Mouse (Mus musculus): ENCODE results near the gene Sele. TPM values are rescaled to one million over a fixed set of nuclear protein-coding genes. Genes with fewer than 3 reads are reported as not detected.

Sele gene
- polyA plus RNA-seq, 1 experiment from 2014 or later, result not detected

GRCm38 (mm10) chr1:164073803-164074202 lies 25.8 kb downstream of the Sele start:
- Histone ChIP-seq H3K4me3 (no peak overlapping the region), H3K27me3 (no peaks in the 10 kb centered on the region), H3K4me1 (replicated peaks) (no peaks in the 10 kb centered on the region), H3K9me3 (no peaks in the 10 kb centered on the region), H3K4me2 (no peak overlapping the region), H3K9ac (no peak overlapping the region), H3K36me3 (no peaks in the 10 kb centered on the region), H3K27ac (replicated peaks) (no peak overlapping the region)
- WGBS, result 91% methylated on average over 7 of the region's 7 CpGs
- ATAC-seq (ENCODE audit: low read depth), result no peak

- H3K9ac ChIP-seq, result no peak overlapping the region
- no peaks in the 10 kb centered on the region for H3K36me3 ChIP-seq
- H3K27ac ChIP-seq (replicated peaks), result no peak overlapping the region
- 86% methylated on average over 2 of the region's 2 CpGs for WGBS
- no peak for ATAC-seq (ENCODE audit: low read depth)
- H3K4me3 ChIP-seq, result no peak overlapping the region
- H3K27me3 ChIP-seq, result no peaks in the 10 kb centered on the region
- no peaks in the 10 kb centered on the region for H3K4me1 ChIP-seq (replicated peaks)
- H3K9me3 ChIP-seq, result no peaks in the 10 kb centered on the region
- H3K4me2 ChIP-seq, result no peak overlapping the region
These were observed 26.6 kb downstream of the Sele start for GRCm38 (mm10) chr1:164074606-164075140.

DNA sequence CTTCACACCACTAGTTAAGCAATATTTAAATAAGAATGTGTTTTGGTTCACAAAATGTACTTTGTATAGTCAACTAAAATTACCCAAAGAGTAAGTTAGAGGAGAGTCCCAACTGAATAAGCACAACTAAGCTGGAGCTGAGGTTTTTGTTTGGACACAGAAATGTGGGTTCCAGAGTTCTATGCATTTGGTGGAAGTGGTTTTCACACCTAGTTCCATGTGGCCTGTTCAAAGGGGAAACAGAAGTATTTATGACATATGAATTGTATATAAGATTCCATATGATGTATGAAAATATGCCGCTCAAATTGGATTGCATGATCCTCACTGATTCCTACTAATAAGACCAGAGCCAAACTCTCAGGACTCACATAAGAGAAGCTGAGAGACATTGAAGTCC lies 27.4 kb downstream of the Sele start:
- no peaks in the 10 kb centered on the region for H3K27me3 ChIP-seq
- no peak overlapping the region for H3K4me2 ChIP-seq
- 92% methylated on average over 1 of the region's 1 CpGs for WGBS
- H3K9ac ChIP-seq, result no peak overlapping the region
- H3K36me3 ChIP-seq, result no peaks in the 10 kb centered on the region
- no peak overlapping the region for H3K27ac ChIP-seq (replicated peaks)
- H3K4me3 ChIP-seq, result no peak overlapping the region
- no peaks in the 10 kb centered on the region for H3K4me1 ChIP-seq (replicated peaks)
- no peaks in the 10 kb centered on the region for H3K9me3 ChIP-seq
- no peak for ATAC-seq (ENCODE audit: low read depth)

DNA sequence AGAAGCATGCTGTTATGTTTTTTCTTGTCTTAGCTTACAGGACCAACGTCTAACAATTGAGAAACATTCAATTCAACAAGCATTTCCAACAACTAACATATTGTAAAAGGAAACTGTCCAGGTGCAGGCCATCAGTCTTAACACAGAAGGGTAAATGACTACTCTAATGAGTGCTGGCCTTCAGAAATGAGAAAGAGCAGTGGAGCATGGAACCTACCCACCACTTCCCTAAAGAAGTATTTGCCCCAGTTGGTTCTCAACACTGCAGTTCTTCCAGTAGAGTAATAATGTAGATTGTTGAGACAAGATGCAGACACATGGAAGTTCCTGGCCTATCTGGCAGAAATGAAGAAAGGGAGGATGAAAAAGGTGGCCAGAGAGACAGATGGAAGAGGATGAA lies 28.4 kb downstream of the Sele start:
- WGBS, result 52% methylated on average over 1 of the region's 1 CpGs
- no peak overlapping the region for H3K4me3 ChIP-seq
- no peaks in the 10 kb centered on the region for H3K27me3 ChIP-seq
- ATAC-seq (ENCODE audit: low read depth), result no peak
- H3K9me3 ChIP-seq, result no peaks in the 10 kb centered on the region
- no peaks in the 10 kb centered on the region for H3K4me1 ChIP-seq (replicated peaks)
- no peak overlapping the region for H3K9ac ChIP-seq
- no peaks in the 10 kb centered on the region for H3K36me3 ChIP-seq
- no peak overlapping the region for H3K4me2 ChIP-seq
- H3K27ac ChIP-seq (replicated peaks), result no peak overlapping the region

- H3K4me1 ChIP-seq (replicated peaks), result no peaks in the 10 kb centered on the region
- H3K36me3 ChIP-seq, result no peaks in the 10 kb centered on the region
- 92% methylated on average over 3 of the region's 3 CpGs for WGBS
- no peak overlapping the region for H3K4me3 ChIP-seq
- no peaks in the 10 kb centered on the region for H3K9me3 ChIP-seq
- H3K27me3 ChIP-seq, result no peaks in the 10 kb centered on the region
- H3K27ac ChIP-seq (replicated peaks), result no peak overlapping the region
- no peak overlapping the region for H3K9ac ChIP-seq
- ATAC-seq (ENCODE audit: low read depth), result no peak
- no peak overlapping the region for H3K4me2 ChIP-seq
These were observed 29.0 kb downstream of the Sele start for GRCm38 (mm10) chr1:164077031-164077430.

DNA sequence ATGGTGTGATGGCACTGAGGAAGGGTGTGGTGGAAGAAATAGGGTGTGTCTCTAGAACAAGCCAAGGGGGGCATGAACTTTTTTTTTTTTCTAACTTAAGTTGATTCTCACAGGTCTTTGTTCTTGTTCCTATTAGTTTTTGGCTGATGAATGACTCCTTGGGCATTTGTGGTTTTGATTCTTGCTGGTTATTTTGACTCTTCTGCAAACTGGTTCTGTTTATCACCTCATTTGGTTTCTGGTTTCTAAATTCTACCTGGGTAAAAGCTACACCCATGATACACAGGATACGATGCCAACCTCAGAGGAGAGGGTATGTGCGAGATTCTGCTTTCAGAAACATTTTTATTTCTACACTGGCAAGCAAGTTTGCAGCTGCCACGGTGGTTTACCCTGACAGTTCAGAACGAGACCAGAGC lies 30.3 kb downstream of the Sele start:
- no peak overlapping the region for H3K27ac ChIP-seq (replicated peaks)
- H3K36me3 ChIP-seq, result no peaks in the 10 kb centered on the region
- H3K27me3 ChIP-seq, result no peaks in the 10 kb centered on the region
- H3K4me2 ChIP-seq, result no peak overlapping the region
- no peaks in the 10 kb centered on the region for H3K9me3 ChIP-seq
- ATAC-seq (ENCODE audit: low read depth), result no peak
- no peak overlapping the region for H3K4me3 ChIP-seq
- H3K9ac ChIP-seq, result no peak overlapping the region
- WGBS, result 87% methylated on average over 4 of the region's 4 CpGs
- no peaks in the 10 kb centered on the region for H3K4me1 ChIP-seq (replicated peaks)

DNA sequence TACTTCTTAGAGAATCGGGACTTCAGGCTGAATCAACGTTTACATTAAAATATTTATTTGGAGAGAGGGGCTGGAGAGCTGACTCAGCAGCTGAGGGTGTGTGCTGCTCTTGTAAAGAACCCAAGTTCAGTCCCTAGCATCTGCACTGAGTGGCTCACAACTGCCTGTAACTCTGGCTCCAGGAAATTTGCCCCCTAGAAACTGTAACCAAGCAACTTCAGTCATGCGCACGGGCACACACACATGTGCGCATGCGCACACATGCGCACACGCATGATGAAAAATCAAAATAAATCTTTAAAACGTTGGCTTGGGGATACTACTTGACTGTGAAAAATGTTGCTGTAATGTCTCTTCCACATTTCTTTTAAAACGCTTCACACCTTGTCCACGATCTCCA lies 31.1 kb downstream of the Sele start:
- Histone ChIP-seq H3K27me3 (no peaks in the 10 kb centered on the region), H3K36me3 (no peaks in the 10 kb centered on the region), H3K4me2 (no peak overlapping the region), H3K4me3 (no peak overlapping the region), H3K9me3 (no peaks in the 10 kb centered on the region), H3K4me1 (replicated peaks) (no peaks in the 10 kb centered on the region), H3K27ac (replicated peaks) (no peak overlapping the region), H3K9ac (no peak overlapping the region)
- WGBS, result 87% methylated on average over 11 of the region's 11 CpGs
- ATAC-seq (ENCODE audit: low read depth), result no peak

DNA sequence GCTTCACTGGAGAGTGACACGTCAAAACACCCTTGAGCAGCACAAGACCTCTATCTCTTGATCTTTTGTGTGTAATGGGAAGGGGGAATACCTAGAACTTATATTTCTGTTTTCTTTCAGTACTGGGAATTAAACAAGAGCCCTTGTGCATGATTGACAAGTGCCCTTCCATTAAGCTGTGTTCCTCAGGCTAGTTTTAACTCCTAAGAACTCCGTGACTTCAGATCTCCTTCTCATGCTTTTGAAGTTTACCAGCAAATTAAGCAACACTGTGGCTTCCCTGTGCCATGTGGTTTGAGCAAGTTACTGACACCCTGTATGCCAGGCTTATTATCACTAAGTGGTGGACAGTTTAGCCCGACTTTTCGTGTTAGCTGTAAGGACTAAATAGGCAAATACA lies 35.0 kb downstream of the Sele start:
- H3K9me3 ChIP-seq, result no peaks in the 10 kb centered on the region
- H3K4me2 ChIP-seq, result no peak overlapping the region
- no peak overlapping the region for H3K27ac ChIP-seq (replicated peaks)
- ATAC-seq (ENCODE audit: low read depth), result no peak
- no peaks in the 10 kb centered on the region for H3K27me3 ChIP-seq
- no peaks in the 10 kb centered on the region for H3K36me3 ChIP-seq
- H3K4me1 ChIP-seq (replicated peaks), result no peaks in the 10 kb centered on the region
- WGBS, result 97% methylated on average over 4 of the region's 4 CpGs
- no peak overlapping the region for H3K9ac ChIP-seq
- no peak overlapping the region for H3K4me3 ChIP-seq

DNA sequence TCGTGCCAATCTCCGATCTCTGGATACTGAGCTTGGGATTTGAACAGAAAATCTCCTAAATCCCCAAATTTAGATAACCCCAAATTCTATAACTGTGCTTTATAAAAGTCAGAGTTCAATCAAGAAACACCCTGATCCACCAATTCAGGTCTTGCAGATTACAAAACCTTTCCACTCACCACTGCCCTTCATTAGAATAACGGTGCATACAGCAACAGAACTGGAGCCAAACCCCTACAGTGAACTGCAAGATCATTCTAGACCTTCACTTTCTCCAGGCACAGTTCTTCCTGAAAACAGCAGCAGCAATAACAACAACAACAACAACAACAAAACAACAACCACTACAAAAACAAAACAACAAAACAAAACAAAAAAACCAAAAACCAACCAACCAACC lies 38.8 kb downstream of the Sele start:
- 89% methylated on average over 3 of the region's 3 CpGs for WGBS
- Histone ChIP-seq H3K27ac (replicated peaks) (no peak overlapping the region), H3K9me3 (no peaks in the 10 kb centered on the region), H3K4me1 (replicated peaks) (no peaks in the 10 kb centered on the region), H3K4me3 (no peak overlapping the region), H3K9ac (no peak overlapping the region), H3K27me3 (no peaks in the 10 kb centered on the region), H3K36me3 (no peaks in the 10 kb centered on the region), H3K4me2 (no peak overlapping the region)
- no peak for ATAC-seq (ENCODE audit: low read depth)

DNA sequence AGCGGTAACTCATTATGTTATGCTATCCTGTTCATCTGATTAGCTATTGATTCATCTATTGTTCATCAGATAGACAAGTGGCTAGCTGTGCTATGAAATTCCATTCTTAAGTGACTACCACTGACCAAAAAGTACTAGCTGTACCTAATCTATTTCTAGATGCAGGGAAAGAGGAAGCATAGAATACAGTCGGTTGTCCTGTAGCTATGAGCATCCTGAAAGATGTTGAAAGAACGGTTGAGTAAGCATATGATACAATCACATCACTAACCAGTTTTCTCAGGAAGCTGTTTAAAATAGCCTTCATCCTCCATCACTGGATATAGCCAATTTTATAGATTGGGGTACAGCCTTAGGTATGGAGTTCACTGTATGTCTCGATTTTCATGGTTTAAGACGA lies 39.8 kb downstream of the Sele start:
- no peak overlapping the region for H3K4me2 ChIP-seq
- ATAC-seq (ENCODE audit: low read depth), result no peak
- no peaks in the 10 kb centered on the region for H3K27me3 ChIP-seq
- H3K36me3 ChIP-seq, result no peaks in the 10 kb centered on the region
- H3K27ac ChIP-seq (replicated peaks), result no peak overlapping the region
- 93% methylated on average over 5 of the region's 5 CpGs for WGBS
- no peak overlapping the region for H3K9ac ChIP-seq
- H3K4me1 ChIP-seq (replicated peaks), result no peaks in the 10 kb centered on the region
- H3K4me3 ChIP-seq, result no peak overlapping the region
- H3K9me3 ChIP-seq, result no peaks in the 10 kb centered on the region

DNA sequence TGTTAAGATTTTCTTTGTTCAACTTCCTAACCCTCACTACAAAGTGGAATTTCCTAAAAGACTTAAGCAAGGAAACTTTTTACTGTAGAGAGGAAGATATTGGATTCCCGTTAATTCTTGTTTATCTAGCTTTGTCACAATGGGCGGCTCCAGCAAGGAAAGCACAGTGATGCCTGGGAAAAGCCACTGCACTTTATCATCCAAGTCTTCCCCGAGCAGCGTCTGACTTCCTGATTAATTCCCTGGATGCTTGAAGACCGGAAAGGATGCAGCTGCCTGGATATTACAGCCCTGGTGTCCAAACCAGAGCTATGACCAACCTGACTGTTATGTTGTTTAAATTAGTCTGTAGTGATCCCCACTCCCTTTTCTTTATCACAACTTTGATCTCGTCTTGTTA lies 48.7 kb downstream of the Sele start:
- Histone ChIP-seq H3K27me3 (no peaks in the 10 kb centered on the region), H3K4me3 (no peak overlapping the region), H3K4me2 (no peak overlapping the region), H3K9me3 (no peaks in the 10 kb centered on the region), H3K36me3 (no peaks in the 10 kb centered on the region), H3K27ac (replicated peaks) (no peak overlapping the region), H3K4me1 (replicated peaks) (no peaks in the 10 kb centered on the region), H3K9ac (no peak overlapping the region)
- no peak for ATAC-seq (ENCODE audit: low read depth)
- WGBS, result 70% methylated on average over 6 of the region's 6 CpGs

DNA sequence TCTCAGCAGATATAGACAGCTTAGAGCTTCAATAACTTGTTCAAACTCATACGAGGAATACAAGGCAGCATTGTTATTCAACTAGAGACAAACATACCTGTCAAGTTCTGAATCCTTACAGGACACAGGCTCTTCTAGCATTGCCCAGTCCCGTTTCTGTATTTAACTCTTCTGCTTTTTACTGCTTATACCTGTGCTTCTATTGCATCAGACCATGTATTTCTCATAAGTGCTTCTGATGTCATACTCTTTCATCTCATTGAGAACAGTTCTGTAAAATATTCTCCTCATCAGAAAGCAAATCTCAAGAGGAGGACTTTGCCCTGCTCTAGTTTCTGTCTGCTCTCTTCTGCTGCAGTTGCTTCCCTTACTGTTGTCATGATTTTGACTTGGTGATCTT lies 49.9 kb downstream of the Sele start:
- Histone ChIP-seq H3K4me2 (no peak overlapping the region), H3K36me3 (no peaks in the 10 kb centered on the region), H3K9ac (no peak overlapping the region), H3K4me1 (replicated peaks) (no peaks in the 10 kb centered on the region), H3K27me3 (no peaks in the 10 kb centered on the region), H3K4me3 (no peak overlapping the region), H3K9me3 (no peaks in the 10 kb centered on the region), H3K27ac (replicated peaks) (no peak overlapping the region)
- ATAC-seq (ENCODE audit: low read depth), result no peak
- 92% methylated on average over 2 of the region's 2 CpGs for WGBS

- Histone ChIP-seq H3K27ac (replicated peaks) (no peak overlapping the region), H3K4me3 (no peak overlapping the region), H3K4me2 (no peak overlapping the region), H3K27me3 (no peaks in the 10 kb centered on the region), H3K9ac (no peak overlapping the region), H3K9me3 (no peaks in the 10 kb centered on the region), H3K36me3 (no peaks in the 10 kb centered on the region), H3K4me1 (replicated peaks) (no peaks in the 10 kb centered on the region)
- ATAC-seq (ENCODE audit: low read depth), result no peak
- WGBS, result 83% methylated on average over 2 of the region's 2 CpGs
These were observed 50.3 kb downstream of the Sele start for GRCm38 (mm10) chr1:164098372-164098771.

Data from neural tube, embryonic 13.5 days (tissue).